Mouse (Mus musculus) brown adipose tissue, adult 24 weeks (tissue): Measurements from ENCODE around the gene Htr3b. TPM values are rescaled to one million over a fixed set of nuclear protein-coding genes. Genes with fewer than 3 reads are reported as not detected.
"Not testable (repeated sequence)": the region's sequence is repeated elsewhere in the genome, so short reads cannot be mapped to it uniquely, and the experiment has no call there.

Experiments
- H3K27ac ChIP-seq: fragments of 200-500 bp; replicated peaks from 2 replicates; pipeline ENCODE4 v1.5.1; 2012; ENCODE audit warnings: low read depth, mild to moderate bottlenecking, low read length
- H3K4me1 ChIP-seq: fragments of 200-500 bp; 2 replicates; pipeline ENCODE4 v1.6.1; 2012; ENCODE audit warnings: low read length, mixed read lengths; ENCODE audit not compliant: control insufficient read depth, insufficient read depth, insufficient read length
- H3K4me3 ChIP-seq: fragments of 200-500 bp; 2 replicates; pipeline ENCODE4 v1.5.1; 2012; ENCODE audit warnings: low read depth, mild to moderate bottlenecking, low read length, moderate library complexity; ENCODE audit not compliant: insufficient read depth
- polyA plus RNA-seq: library from polyadenylated mRNA; stranded (reverse); fragments of >200 nt; gene quantifications from 2 replicates; pipeline ENCODE4 v1.2.4, GENCODE M21; 2012; ENCODE audit not compliant: missing spikeins, insufficient read depth, insufficient read length

Gene Htr3b
- not detected in 2 replicates for polyA plus RNA-seq

GRCm38 (mm10) chr9:48964587-48965040, at the start of gene Htr3b:
Htr3b (minus strand) TSS chr9:48964990.
- Histone ChIP-seq H3K4me3 (no peak within 1 kb of the TSS), H3K27ac (no peak within 1 kb of the TSS), H3K4me1 (no peaks in the 10 kb centered on the region)

- H3K4me3 ChIP-seq: no peak overlapping the region
- no peak overlapping the region for H3K27ac ChIP-seq
These were observed 34.5 kb upstream of the Htr3b start for GRCm38 (mm10) chr9:48999256-48999655.

GRCm38 (mm10) chr9:48995735-48996134, 30.9 kb upstream of the Htr3b start:
- Histone ChIP-seq H3K4me1 (no peaks in the 10 kb centered on the region), H3K4me3 (no peak overlapping the region), H3K27ac (no peak overlapping the region)

More at GRCm38 (mm10) chr9:48999256-48999655, 34.5 kb upstream of the Htr3b start:
- H3K4me1 ChIP-seq: no peaks in the 10 kb centered on the region

GRCm38 (mm10) chr9:48994779-48995178, 30.0 kb upstream of the Htr3b start:
- Histone ChIP-seq H3K4me3 (no peak overlapping the region), H3K4me1 (no peaks in the 10 kb centered on the region)

GRCm38 (mm10) chr9:48991671-48992070, 26.9 kb upstream of the Htr3b start:
- Histone ChIP-seq H3K4me3 (no peak overlapping the region), H3K4me1 (peaks cover 5% of the 10 kb centered on the region; the same call in 1 of the 2 replicates), H3K27ac (no peak overlapping the region)

More at GRCm38 (mm10) chr9:48994779-48995178, 30.0 kb upstream of the Htr3b start:
- H3K27ac ChIP-seq: no peak overlapping the region

- Histone ChIP-seq H3K27ac (no peak overlapping the region), H3K4me1 (peaks cover 5% of the 10 kb centered on the region; the same call in 1 of the 2 replicates), H3K4me3 (no peak overlapping the region)
These were observed 22.7 kb upstream of the Htr3b start for GRCm38 (mm10) chr9:48987201-48988101.

- H3K27ac ChIP-seq: no peak overlapping the region
- peak overlapping the region; percentile 11; the same call in 1 of the 2 replicates for H3K4me3 ChIP-seq
- H3K4me1 ChIP-seq: peaks cover 5% of the 10 kb centered on the region; the same call in 1 of the 2 replicates
These were observed 21.9 kb upstream of the Htr3b start for GRCm38 (mm10) chr9:48986616-48987141.

- H3K4me3 ChIP-seq: peak overlapping the region; percentile 79
- H3K27ac ChIP-seq: no peak overlapping the region; the same call in 1 of the 2 replicates
- H3K4me1 ChIP-seq: peaks cover 5% of the 10 kb centered on the region; the same call in 1 of the 2 replicates
These were observed 20.9 kb upstream of the Htr3b start for GRCm38 (mm10) chr9:48985708-48986088.

GRCm38 (mm10) chr9:48984845-48985707, 20.3 kb upstream of the Htr3b start, which contains the start of gene Usp28:
Usp28 (plus strand) TSS chr9:48985375.
- Histone ChIP-seq H3K27ac (peak within 1 kb of the TSS; percentile 74), H3K4me3 (peak within 1 kb of the TSS; percentile 79), H3K4me1 (peaks cover 5% of the 10 kb centered on the region; the same call in 1 of the 2 replicates)

- peak overlapping the region; percentile 74 for H3K27ac ChIP-seq
These were observed 19.6 kb upstream of the Htr3b start for GRCm38 (mm10) chr9:48984320-48984844.

GRCm38 (mm10) chr9:48983801-48984200, 19.0 kb upstream of the Htr3b start:
- not testable (repeated sequence) for H3K4me3 ChIP-seq, H3K27ac ChIP-seq, H3K4me1 ChIP-seq

More at GRCm38 (mm10) chr9:48984320-48984844, 19.6 kb upstream of the Htr3b start:
- Histone ChIP-seq H3K4me1 (peaks cover 5% of the 10 kb centered on the region; the same call in 1 of the 2 replicates), H3K4me3 (peak overlapping the region; percentile 63)

GRCm38 (mm10) chr9:48981827-48982226, 17.0 kb upstream of the Htr3b start:
- Histone ChIP-seq H3K27ac (no peak overlapping the region; the same call in 1 of the 2 replicates), H3K4me3 (no peak overlapping the region), H3K4me1 (no peaks in the 10 kb centered on the region; the same call in 1 of the 2 replicates)

GRCm38 (mm10) chr9:48980781-48981180, 16.0 kb upstream of the Htr3b start:
- no peaks in the 10 kb centered on the region; the same call in 1 of the 2 replicates for H3K4me1 ChIP-seq
- no peak overlapping the region for H3K4me3 ChIP-seq
- no peak overlapping the region for H3K27ac ChIP-seq

GRCm38 (mm10) chr9:48980371-48980770, 15.6 kb upstream of the Htr3b start:
- no peak overlapping the region for H3K27ac ChIP-seq

More at GRCm38 (mm10) chr9:48980371-48980770, 15.6 kb upstream of the Htr3b start:
- no peak overlapping the region for H3K4me3 ChIP-seq
- no peaks in the 10 kb centered on the region; the same call in 1 of the 2 replicates for H3K4me1 ChIP-seq
